Mouse (Mus musculus): ENCODE measurements around the gene Osbp2.

DNA sequence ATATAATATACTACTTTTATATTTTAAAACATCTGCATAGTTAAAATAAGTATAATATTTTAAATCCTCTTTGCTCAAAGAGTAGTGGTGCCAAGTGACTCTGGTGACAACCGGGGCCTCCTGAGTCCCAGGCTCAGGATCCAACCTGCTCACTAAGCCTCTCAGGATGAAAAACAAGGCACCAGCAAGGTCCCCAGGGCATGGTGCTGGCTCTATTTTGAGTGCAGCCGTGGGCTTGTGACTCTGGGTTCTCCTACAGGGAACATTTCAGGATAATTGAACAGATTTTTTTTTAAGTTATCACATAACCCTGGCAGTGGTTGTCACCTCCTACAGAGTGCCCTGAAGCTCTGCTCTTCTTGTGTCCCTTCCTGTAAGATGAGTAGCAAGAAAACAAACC, 17.4 kb downstream of the Osbp2 start:
- TF ChIP-seq CTCF (IDR thresholded peaks at IDR 0.05; ENCODE audit: low read depth, low read length) (no peak), EP300 (IDR thresholded peaks at IDR 0.05; ENCODE audit: insufficient read depth, low read depth, low read length) (no peak)
